Mouse (Mus musculus): ENCODE data around the gene Lgalsl. TPM values are rescaled to one million over a fixed set of nuclear protein-coding genes. Genes with fewer than 3 reads are reported as not detected.

The Lgalsl gene
- total RNA-seq, 4 experiments from 2014 or later, result 27.3 to 32.7 (median 30.3) TPM

DNA sequence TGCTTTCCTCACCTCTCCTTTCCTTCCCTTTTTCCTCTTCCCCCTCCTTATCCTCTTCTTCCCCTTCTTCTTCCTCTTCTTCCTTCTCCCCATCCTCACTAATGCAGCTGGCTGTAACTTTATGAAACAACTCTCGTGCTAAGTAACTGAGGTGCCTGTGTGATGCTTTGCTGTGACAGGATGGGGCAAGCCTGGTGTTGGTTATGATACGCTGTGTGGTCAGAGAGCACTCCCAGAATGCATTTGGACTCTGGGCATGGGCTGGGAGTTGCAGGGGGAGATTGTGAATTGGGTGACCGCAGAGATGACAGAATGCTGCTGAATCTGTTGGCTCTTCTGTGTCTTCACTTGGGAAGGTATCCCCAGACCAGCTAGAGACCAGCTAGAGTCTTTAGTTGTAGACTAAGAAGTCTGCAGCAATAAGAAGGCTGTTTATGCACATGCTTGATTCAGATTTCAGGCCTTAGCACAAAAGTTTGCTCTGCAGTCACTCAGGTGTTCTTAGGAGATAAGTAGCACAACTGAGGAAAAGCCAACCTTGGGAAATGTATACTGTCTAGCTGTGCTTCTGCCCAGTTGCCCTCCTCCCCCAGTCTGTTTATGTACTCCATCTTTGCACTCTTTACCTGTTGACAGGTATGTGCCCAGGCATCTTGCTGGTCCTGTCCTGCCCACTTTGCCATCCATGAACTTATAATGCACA lies 51.8 kb downstream of the Lgalsl start:
- DNase-seq, result no peak

DNA sequence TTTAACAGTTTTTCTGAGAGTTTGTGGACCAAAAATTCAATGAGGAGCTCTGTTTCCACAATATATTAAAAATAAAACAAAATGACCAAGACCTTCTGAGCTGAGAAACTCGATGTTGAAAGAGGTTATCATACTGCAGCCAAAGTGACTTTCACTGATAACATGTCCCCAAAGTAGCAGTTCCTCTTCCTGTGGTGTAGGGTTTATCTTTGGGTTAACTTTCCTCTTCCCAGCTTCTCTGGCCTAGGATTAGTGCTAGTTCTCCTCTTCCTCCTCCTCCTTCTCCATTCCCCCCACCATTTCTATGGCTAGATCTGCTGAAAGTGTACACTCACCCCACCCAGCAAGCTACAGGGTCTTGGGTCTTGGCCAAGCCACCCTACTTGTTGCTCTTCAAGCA lies 52.6 kb downstream of the Lgalsl start:
- DNase-seq, result no peak

- no peak for DNase-seq
These were observed 54.2 kb downstream of the Lgalsl start for GRCm38 (mm10) chr11:20776668-20777067.

Other genes starting within 250 kb of the Lgalsl start
- 10 to 100 TPM; 61.6 to 66.6 (median 62.4) TPM for gene Aftph, start 89.5 kb downstream of the Lgalsl start, total RNA-seq (2022)